Mouse (Mus musculus): ENCODE results near the gene Fam126b.

GRCm38 (mm10) chr1:58621996-58622748 is 36.0 kb upstream of the Fam126b start:
- TF ChIP-seq CTCF (IDR thresholded peaks at IDR 0.05; ENCODE audit: extremely low read depth, insufficient read length, insufficient replicate concordance, low read depth, low read length), result no peak
- no peak for TF ChIP-seq POLR2A (IDR thresholded peaks at IDR 0.05; ENCODE audit: low read depth, low read length)

All from small intestine, adult 2 months (tissue).